Mouse (Mus musculus): ENCODE results near the gene Raet1e.
"Not testable (repeated sequence)": the region's sequence is repeated elsewhere in the genome, so short reads cannot be mapped to it uniquely, and the experiment has no call there.

Gene Raet1e

GRCm38 (mm10) chr10:22273684-22274305 is 115.4 kb downstream of the Raet1e start:
- DNase-seq (ENCODE audit: low spot score in 2 of 2) = no peak

GRCm38 (mm10) chr10:22274445-22275057 is 116.2 kb downstream of the Raet1e start:
- no peak for DNase-seq (ENCODE audit: low spot score in 2 of 2)

GRCm38 (mm10) chr10:22278468-22278867 is 120.1 kb downstream of the Raet1e start:
- not testable (repeated sequence) for DNase-seq (ENCODE audit: low spot score in 2 of 2)

- no peak for DNase-seq (ENCODE audit: low spot score in 2 of 2)
These were observed 124.4 kb downstream of the Raet1e start for GRCm38 (mm10) chr10:22282816-22283215.

- DNase-seq (ENCODE audit: low spot score in 2 of 2) = no peak
These were observed 137.3 kb downstream of the Raet1e start for GRCm38 (mm10) chr10:22295676-22296075.

- no peak for DNase-seq (ENCODE audit: low spot score in 2 of 2)
These were observed 138.8 kb downstream of the Raet1e start for GRCm38 (mm10) chr10:22297033-22297762.

GRCm38 (mm10) chr10:22297766-22298461 is 139.5 kb downstream of the Raet1e start:
- no peak for DNase-seq (ENCODE audit: low spot score in 2 of 2)

GRCm38 (mm10) chr10:22299324-22299723 is 141.0 kb downstream of the Raet1e start:
- no peak for DNase-seq (ENCODE audit: low spot score in 2 of 2)

- DNase-seq (ENCODE audit: low spot score in 2 of 2) = no peak
These were observed 143.3 kb downstream of the Raet1e start for GRCm38 (mm10) chr10:22301641-22302040.

GRCm38 (mm10) chr10:22302344-22303057 is 144.1 kb downstream of the Raet1e start:
- DNase-seq (ENCODE audit: low spot score in 2 of 2) = no peak

GRCm38 (mm10) chr10:22303736-22304135 is 145.4 kb downstream of the Raet1e start:
- DNase-seq (ENCODE audit: low spot score in 2 of 2) = no peak

- DNase-seq (ENCODE audit: low spot score in 2 of 2) = no peak
These were observed 147.4 kb downstream of the Raet1e start for GRCm38 (mm10) chr10:22305801-22306200.

- DNase-seq (ENCODE audit: low spot score in 2 of 2) = no peak
These were observed 148.1 kb downstream of the Raet1e start for GRCm38 (mm10) chr10:22306452-22306851.

GRCm38 (mm10) chr10:22308221-22308620 is 149.9 kb downstream of the Raet1e start:
- no peak for DNase-seq (ENCODE audit: low spot score in 2 of 2)

- no peak for DNase-seq (ENCODE audit: low spot score in 2 of 2)
These were observed 164.5 kb downstream of the Raet1e start for GRCm38 (mm10) chr10:22322858-22323257.

- not testable (repeated sequence) for DNase-seq (ENCODE audit: low spot score in 2 of 2)
These were observed 187.4 kb downstream of the Raet1e start for GRCm38 (mm10) chr10:22345721-22346120.

GRCm38 (mm10) chr10:22353548-22354195 is 195.3 kb downstream of the Raet1e start:
- DNase-seq (ENCODE audit: low spot score in 2 of 2) = not testable (repeated sequence)

- not testable (repeated sequence) for DNase-seq (ENCODE audit: low spot score in 2 of 2)
These were observed 195.8 kb downstream of the Raet1e start for GRCm38 (mm10) chr10:22354196-22354574.

- DNase-seq (ENCODE audit: low spot score in 2 of 2) = not testable (repeated sequence)
These were observed 199.0 kb downstream of the Raet1e start for GRCm38 (mm10) chr10:22357373-22357772.

GRCm38 (mm10) chr10:22360252-22360651 is 201.9 kb downstream of the Raet1e start, which contains the start of gene Raet1d:
Raet1d (plus strand) TSS chr10:22360552.
- not testable (repeated sequence) for DNase-seq (ENCODE audit: low spot score in 2 of 2)

- not testable (repeated sequence) for DNase-seq (ENCODE audit: low spot score in 2 of 2)
These were observed 202.6 kb downstream of the Raet1e start for GRCm38 (mm10) chr10:22360957-22361356.

All from urinary bladder, postnatal 36 days (tissue).